Mouse (Mus musculus) heart, adult 2 months (tissue): ENCODE results near the gene Pgpep1l. TPM values are rescaled to one million over a fixed set of nuclear protein-coding genes. Genes with fewer than 3 reads are reported as not detected.

Experiments used
- DNase-seq, 2 experiments: peaks; one replicate each; pipeline ENCODE4 v3.0.0; 2021
- H3K27ac ChIP-seq: fragments of 200-600 bp; 2 replicates; pipeline ENCODE4 v1.8.1; 2022
- H3K27me3 ChIP-seq: fragments of 200-500 bp; 2 replicates; pipeline ENCODE4 v1.6.1; 2012; ENCODE audit warnings: mild to moderate bottlenecking, low read length, inconsistent platforms, mixed read lengths; ENCODE audit not compliant: control insufficient read depth, insufficient read depth
- H3K36me3 ChIP-seq: fragments of 200-500 bp; 2 replicates; pipeline ENCODE4 v1.6.1; 2012; ENCODE audit warnings: low read length, inconsistent platforms; ENCODE audit not compliant: control insufficient read depth, insufficient read depth
- H3K4me1 ChIP-seq: fragments of 200-500 bp; 2 replicates; pipeline ENCODE4 v1.6.1; 2011; ENCODE audit warnings: low read length; ENCODE audit not compliant: control insufficient read depth, insufficient read depth
- H3K4me3 ChIP-seq: fragments of 200-600 bp; 2 replicates; pipeline ENCODE4 v1.8.1; 2022
- H3K79me2 ChIP-seq: fragments of 200-500 bp; replicated peaks from 2 replicates; pipeline ENCODE4 v1.6.1; 2012; ENCODE audit warnings: mild to moderate bottlenecking, inconsistent platforms, low read length, moderate library complexity, mixed read lengths; ENCODE audit not compliant: control insufficient read depth, insufficient read depth
- H3K9ac ChIP-seq: fragments of 200-500 bp; 2 replicates; pipeline ENCODE4 v1.6.1; 2012; ENCODE audit warnings: low read depth, mild to moderate bottlenecking, control low read depth, inconsistent platforms, low read length, mixed read lengths
- CTCF ChIP-seq: fragments of 200-600 bp; IDR thresholded peaks from 2 replicates; pipeline ENCODE4 v1.8.1; 2022; ENCODE audit warnings: antibody characterized with exemption, mild to moderate bottlenecking, moderate library complexity
- EP300 ChIP-seq: fragments of 200-500 bp; IDR thresholded peaks from 2 replicates; pipeline ENCODE4 v1.6.1; 2011; ENCODE audit warnings: low read depth, low read length, control low read depth; ENCODE audit not compliant: insufficient read depth
- POLR2A ChIP-seq: fragments of 200-500 bp; IDR thresholded peaks from 2 replicates; pipeline ENCODE4 v1.6.1; 2011; ENCODE audit warnings: mild to moderate bottlenecking, low read depth, low read length, control low read depth; ENCODE audit not compliant: insufficient read depth
- WGBS: fragments of 180-500 bp; shearing (Covaris S2); methylation state at CpG from one replicate; pipeline ENCODE4 v1.1.7; 2018; 5-methylcytosine and 5-hydroxymethylcytosine counted together
- intact Hi-C: fragments of 180-260 bp; cut with DNase I; formaldehyde crosslinking; loops from one replicate; pipeline ENCODE4 v1.15.1; 2025
- polyA plus RNA-seq: library from polyadenylated mRNA; depleted of rRNA; stranded (reverse); fragments of >200 nt; gene quantifications from 2 replicates; pipeline ENCODE4 v1.2.3, GENCODE M21; 2012
- total RNA-seq, 2 experiments: library from RNA; stranded (reverse); gene quantifications; 2 replicates each; pipeline ENCODE4 v1.2.3; 2021

Gene Pgpep1l
- total and polyA plus RNA-seq, 3 experiments, result 0.12 TPM; not detected in 2

DNA sequence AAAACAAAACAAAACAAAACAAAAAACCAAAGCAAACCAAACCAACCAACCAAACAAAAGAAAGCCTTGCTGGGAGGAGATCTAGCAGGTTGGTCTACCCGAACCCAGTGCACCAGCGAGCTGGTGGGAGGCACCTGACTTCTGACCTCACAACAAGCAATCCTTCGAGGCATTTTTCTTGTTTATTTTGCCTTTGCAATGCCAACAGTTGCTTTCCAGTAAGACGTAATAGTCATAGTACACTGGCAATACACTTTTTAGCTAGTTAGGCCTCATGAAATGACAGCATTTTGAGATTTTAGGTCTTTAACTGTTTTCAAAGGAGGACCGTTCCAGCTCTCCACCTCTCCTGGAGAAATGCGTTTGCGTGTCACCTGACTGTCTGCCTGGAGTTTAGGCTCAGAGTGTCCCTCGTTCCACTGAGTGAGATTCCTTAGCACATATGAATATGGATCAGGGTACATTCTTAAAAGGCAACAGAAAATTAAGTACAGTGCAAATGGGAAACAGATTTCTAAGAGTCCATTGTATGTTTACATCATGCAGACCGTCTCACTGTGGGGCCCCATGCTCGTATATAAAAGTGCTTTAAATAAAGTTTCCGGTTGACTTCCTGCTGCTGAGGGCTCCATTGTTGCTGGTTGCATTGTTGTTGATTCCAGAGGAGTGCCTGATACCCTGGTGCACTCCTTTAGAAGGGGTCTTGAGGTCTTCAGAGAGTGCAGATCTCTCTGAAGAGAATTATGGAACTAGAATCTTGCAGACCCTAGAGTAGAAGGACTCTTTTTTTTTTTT is 41.9 kb upstream of the Pgpep1l start:
- TF ChIP-seq EP300 (no peak), POLR2A (no peak)
- Histone ChIP-seq H3K4me1 (peaks cover under 1% of the 10 kb centered on the region; the same call in 1 of the 2 replicates), H3K4me3 (no peak overlapping the region), H3K27me3 (no peaks in the 10 kb centered on the region), H3K79me2 (no peaks in the 10 kb centered on the region), H3K9ac (no peak overlapping the region), H3K27ac (no peak overlapping the region), H3K36me3 (no peaks in the 10 kb centered on the region)
- intact Hi-C loops, result no loop called here
- WGBS, result 75% methylated on average over 11 of the region's 11 CpGs
- DNase-seq, result no peak

DNA sequence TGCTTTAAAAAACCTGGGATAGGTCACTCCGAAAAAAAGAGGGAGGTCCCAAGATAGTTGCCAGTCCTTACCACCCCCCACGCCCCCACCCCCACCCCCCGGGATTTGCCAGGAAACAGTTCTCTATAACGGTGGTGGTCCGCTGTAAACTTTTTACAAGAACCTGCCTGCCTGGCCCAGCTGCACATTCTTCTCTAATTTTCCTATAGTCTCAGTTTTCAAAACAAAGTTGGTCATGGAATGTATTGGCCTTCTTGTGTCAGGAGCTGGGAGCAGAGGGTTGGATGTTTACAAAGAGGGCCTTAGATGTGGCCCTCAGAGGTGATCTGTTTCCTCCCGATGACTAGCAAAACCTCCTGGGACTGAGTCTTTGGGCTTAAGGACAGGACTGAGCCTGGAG is 39.7 kb upstream of the Pgpep1l start:
- Histone ChIP-seq H3K27me3 (no peaks in the 10 kb centered on the region), H3K4me3 (no peak overlapping the region), H3K27ac (no peak overlapping the region), H3K4me1 (no peaks in the 10 kb centered on the region; the same call in 1 of the 2 replicates), H3K36me3 (no peaks in the 10 kb centered on the region), H3K79me2 (no peaks in the 10 kb centered on the region), H3K9ac (no peak overlapping the region)
- no peak for DNase-seq
- TF ChIP-seq POLR2A, result no peak
- no peak for TF ChIP-seq EP300
- TF ChIP-seq CTCF, result no peak
- intact Hi-C loops, result loop anchor here (5.0 kb wide), 5 partner anchors 41 to 351 kb away; partner anchors contain the start of genes Igf1r and Pgpep1l
- WGBS, result 57% methylated on average over 6 of the region's 6 CpGs

DNA sequence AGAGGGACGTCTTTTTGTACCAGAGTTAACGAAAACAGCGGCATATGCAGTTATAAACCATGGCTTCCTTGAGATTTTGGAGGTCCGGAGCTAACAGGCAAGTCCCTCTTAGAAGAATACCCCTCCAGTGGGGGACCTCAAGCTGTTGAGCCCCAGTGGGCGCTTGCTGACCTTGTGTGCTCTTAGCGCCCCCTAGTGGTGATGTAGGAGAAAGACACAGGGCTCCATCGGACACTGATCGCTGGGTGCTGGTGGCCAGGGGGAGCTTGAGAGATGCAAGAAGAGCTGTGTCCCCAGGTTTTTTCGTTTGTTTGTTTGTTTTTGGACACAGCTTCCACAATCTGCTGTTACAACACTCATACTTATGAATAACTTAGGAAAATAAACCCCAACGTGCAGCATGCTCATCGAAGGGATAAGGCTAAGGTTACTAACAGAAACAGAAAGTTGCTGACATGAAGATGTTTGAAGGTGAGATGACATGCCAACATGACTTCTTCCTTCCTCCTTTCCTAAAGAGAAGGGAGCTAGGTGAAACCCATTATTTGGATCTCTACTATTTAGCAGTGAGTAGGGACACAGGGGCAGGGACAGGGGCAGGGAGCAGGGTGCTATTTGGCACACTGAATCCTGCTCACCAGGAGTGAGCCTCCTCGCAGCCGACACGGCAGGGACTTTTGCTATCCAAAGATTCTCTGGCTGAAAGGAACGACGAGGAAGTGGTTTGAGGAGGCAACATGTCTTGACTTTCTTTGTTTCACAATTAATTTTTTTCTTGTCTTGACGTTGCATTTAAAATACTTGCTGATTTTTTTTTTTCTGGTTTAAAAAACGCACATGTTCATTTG is 38.8 kb upstream of the Pgpep1l start:
- no peaks in the 10 kb centered on the region; the same call in 1 of the 2 replicates for H3K4me1 ChIP-seq
- no peaks in the 10 kb centered on the region for H3K79me2 ChIP-seq
- 16% methylated on average over 18 of the region's 18 CpGs for WGBS
- intact Hi-C loops, result loop anchor here (1.0 to 5.0 kb wide), 7 partner anchors 41 to 515 kb away; partner anchors contain the start of genes Igf1r and Pgpep1l
- peak overlapping the region; percentile 9; the same call in 1 of the 2 replicates for H3K9ac ChIP-seq
- H3K4me3 ChIP-seq, result peak overlapping the region; percentile 31
- no peaks in the 10 kb centered on the region for H3K36me3 ChIP-seq
- TF ChIP-seq CTCF, result peak; percentile 96
- no peak for TF ChIP-seq POLR2A
- DNase-seq, result peak; percentile 61 to 64
- H3K27ac ChIP-seq, result no peak overlapping the region
- no peaks in the 10 kb centered on the region for H3K27me3 ChIP-seq

- WGBS, result 75% methylated on average over 7 of the region's 7 CpGs
- intact Hi-C loops, result loop anchor here (5.0 kb wide), 5 partner anchors 39 to 349 kb away; partner anchors contain the start of genes Igf1r and Pgpep1l
- Histone ChIP-seq H3K9ac (no peak overlapping the region), H3K79me2 (no peaks in the 10 kb centered on the region), H3K4me1 (no peaks in the 10 kb centered on the region; the same call in 1 of the 2 replicates), H3K27me3 (no peaks in the 10 kb centered on the region), H3K27ac (no peak overlapping the region), H3K4me3 (no peak overlapping the region), H3K36me3 (no peaks in the 10 kb centered on the region)
- no peak for DNase-seq
- TF ChIP-seq CTCF (no peak), EP300 (no peak), POLR2A (no peak)
These were observed 37.1 kb upstream of the Pgpep1l start for GRCm38 (mm10) chr7:68301160-68301559.

DNA sequence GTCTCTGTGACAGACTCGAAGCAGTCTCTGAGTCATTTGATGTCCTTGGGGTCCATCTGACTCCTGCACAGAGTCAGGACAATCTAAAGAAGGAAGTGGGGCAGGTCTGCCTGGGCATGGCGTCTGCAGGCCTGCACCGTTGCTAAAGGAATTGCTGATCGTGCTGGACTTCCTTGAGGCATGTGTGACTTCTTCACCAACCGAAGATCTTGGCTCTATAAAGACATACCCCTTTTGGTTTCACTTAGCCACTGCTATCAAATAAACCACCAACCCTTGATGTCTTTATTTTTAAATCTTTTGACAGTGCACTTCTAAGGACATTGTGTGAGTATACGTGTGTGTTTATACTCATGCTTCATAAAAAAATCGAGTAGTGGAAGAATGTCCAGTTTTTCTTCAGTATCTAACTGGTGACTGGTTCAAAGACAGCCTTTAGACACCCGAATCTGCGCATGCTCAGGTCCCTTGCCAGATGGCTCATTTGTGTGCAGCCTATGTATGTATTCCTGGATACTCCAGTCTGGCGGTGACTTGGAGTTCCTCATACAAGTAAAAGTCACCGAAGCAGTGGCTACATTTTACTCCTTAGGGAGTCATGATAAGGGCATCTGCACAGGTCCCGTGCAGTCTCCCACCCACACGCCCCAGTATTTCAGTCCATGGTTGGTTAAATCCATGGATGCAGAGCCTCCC is 34.5 kb upstream of the Pgpep1l start:
- no peak overlapping the region for H3K27ac ChIP-seq
- no peaks in the 10 kb centered on the region for H3K36me3 ChIP-seq
- H3K79me2 ChIP-seq, result no peaks in the 10 kb centered on the region
- no peak overlapping the region for H3K4me3 ChIP-seq
- H3K27me3 ChIP-seq, result no peaks in the 10 kb centered on the region
- no peak for DNase-seq
- H3K4me1 ChIP-seq, result no peaks in the 10 kb centered on the region; the same call in 1 of the 2 replicates
- WGBS, result 77% methylated on average over 13 of the region's 13 CpGs
- TF ChIP-seq EP300 (no peak), CTCF (no peak), POLR2A (no peak)
- no peak overlapping the region for H3K9ac ChIP-seq
- intact Hi-C loops, result loop anchor here (10.0 kb wide), 1 partner anchor 114 kb away; no protein-coding TSS in a partner anchor
